Mouse (Mus musculus): ENCODE measurements around the gene Nanos2. TPM values are rescaled to one million over a fixed set of nuclear protein-coding genes. Genes with fewer than 3 reads are reported as not detected.
A peak's percentile ranks its signal among the peaks of the same experiment; 100 is the strongest.

Gene Nanos2
- polyA plus RNA-seq, 2 experiments from 2014 or later = not detected

DNA sequence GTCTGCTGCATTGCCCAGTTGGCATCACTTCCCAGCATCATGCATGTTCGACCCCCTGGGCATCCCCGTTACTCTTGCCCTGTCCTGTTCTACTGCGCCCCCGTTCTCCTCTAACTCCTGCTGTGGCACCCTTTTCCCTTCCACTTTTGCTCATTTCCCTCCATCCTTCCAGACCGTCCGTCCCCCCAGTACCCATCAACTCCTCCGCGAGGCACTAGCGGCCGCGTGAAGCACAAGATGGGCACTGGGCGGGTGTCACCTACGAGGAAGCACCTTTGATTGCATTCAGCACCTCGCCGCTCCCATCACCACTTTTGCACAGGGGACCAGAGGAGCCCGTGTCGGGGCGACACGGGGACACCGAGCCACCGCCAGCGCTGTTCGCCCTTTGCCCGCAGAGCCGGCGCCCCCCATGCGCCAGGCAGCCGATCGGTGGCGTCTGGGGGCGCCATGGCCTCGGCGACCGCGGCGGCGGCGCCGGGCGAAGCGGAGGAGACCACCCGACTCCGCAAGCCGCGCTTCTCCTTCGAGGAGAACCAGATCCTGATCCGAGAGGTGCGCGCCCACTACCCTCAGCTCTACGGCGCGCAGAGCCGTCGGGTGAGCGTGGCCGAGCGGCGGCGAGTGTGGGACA lies 4.6 kb downstream of the Nanos2 start:
- no peak for ATAC-seq

DNA sequence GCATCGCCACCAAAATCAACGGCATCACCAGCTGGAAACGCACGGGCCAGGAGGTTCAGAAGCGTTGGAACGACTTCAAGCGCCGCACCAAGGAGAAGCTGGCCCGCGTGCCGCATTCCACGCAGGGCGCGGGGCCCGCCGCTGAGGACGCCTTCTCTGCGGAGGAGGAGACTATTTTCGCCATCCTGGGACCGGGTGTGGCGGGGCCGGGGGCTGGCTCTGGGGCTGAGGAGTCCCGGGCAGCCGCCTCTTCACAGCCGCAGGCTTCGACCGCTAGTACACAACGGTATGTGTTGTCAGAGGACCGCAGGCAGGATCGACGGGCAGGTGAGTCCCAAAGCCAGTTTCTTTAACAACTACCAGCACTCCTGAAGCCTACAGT lies 5.1 kb downstream of the Nanos2 start:
- ATAC-seq = no peak

DNA sequence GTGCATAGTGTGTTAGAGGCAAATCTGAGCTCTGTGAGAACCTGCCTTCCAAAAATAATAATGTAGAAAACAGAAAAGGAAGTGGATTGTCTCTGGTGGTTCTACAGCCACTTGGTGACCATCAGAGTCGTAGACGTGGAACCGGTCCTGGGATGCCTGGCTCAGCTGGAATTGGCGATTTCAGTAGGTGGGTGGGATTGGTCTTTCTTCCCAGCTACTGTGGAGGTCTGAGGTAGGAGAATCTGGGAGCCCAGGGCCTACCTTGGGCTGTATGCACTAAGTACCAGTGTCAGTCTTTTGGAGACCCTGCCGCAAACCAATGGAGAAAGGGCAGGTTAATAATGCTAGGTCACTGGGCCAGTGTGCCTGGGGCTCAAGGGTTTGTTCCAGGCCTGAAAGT lies 5.8 kb downstream of the Nanos2 start:
- ATAC-seq = no peak

DNA sequence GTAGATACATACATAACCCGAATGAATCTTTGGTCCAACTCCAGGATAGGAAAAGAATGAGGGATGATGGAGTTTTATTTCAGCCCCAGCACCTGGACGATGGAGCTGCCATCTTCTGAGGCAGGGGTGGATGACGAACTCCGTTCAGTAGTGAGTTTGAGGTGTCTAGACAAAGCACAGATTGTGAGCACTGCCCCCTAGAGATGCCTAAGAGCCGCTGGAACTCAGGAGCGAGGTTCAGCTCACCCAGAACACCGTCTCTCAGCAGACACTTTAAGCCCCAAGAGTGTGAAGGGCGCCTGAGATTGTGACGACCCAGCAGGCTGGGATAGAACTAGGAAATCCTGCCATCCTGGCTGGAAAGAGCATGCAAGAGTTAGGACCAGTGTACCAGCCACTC lies 11.6 kb downstream of the Nanos2 start:
- no peak for ATAC-seq

DNA sequence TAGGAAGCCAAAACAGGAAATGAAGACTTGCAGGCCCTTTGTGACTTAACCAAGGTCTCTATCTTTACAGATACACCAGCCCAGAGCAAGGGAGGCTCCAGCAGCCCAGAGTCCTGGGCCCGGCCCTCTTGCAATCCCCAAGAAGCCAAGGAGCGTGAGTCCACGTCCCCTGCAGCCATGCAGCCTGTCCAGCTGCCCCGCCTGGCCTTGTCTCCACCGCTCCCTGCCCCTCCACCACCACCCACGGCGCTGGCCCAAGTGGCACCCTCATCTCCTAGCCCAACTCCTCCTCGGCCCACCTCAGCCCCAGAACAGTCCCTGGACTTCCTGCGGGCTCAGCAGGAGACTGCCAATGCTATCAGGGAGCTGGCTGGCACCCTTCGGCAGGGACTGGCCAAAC lies 13.2 kb downstream of the Nanos2 start:
- no peak for ATAC-seq

DNA sequence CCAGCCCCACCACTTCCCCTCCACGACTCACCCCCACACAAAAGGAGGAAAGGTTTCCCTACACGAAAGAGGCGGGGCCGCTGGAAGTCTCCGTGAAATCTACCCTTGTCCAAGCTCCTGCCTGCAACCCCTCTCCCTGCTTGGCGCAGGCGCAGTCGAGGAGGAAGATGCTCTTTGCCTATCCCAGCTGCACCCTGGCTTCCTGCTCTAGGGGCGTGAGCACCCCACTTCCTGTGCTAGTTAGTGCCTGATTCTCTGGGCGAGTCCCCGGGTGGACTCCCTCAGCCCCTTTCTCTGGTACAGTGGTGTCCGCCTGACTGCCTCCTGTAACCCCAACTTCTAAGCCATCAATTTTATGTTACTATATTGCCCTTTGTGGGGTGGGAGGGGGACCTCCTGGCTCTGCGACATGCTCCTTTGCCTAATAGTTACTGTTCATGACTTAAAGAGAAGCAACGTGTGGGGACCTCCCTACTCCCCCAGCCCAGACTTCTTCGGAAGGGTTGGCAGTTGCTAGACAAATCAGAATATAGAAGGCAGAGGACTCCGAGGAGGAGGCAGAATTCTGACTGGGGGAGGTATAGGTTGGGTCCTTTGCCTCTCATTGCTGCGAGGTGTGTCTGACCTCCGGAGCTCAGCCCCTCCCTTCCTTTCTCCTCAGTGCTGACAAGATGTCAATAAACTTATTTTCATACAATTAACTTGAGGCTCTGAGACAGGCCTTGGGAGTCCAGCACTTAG lies 14.0 kb downstream of the Nanos2 start:
- peak; percentile 68 for ATAC-seq

DNA sequence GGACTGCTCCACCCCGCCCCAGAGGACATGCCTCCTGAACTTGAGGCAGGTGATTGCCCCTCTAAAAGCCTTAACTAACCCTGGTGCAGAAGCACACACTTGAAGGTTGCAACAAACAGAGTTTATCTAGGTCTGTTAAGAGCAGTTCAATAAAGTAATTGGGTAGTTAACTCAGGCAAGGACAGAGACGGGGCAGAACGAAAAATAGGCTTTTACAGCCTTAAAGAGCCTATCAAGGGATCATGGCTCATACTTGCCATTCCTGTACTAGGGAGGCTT lies 14.5 kb downstream of the Nanos2 start:
- ATAC-seq = no peak

DNA sequence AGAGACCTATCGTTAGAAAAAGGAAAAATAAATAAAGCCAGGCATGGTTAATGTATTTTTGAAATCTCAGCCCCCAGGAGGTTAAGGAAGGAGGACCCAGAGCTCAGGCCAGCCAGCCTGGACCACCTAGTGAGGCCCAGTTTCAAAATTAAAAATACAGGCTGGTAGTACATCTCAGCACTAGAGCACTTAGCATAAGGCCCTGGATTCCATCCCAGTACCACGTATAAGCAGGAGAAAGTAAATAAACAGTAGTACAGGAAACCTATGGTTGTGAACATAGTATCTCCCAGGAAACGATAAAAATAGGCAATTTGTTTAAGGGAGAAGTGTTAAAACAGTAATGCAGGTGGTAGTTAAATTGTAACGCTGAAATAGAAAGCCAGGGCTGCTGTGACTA lies 14.9 kb downstream of the Nanos2 start:
- ATAC-seq = no peak

DNA sequence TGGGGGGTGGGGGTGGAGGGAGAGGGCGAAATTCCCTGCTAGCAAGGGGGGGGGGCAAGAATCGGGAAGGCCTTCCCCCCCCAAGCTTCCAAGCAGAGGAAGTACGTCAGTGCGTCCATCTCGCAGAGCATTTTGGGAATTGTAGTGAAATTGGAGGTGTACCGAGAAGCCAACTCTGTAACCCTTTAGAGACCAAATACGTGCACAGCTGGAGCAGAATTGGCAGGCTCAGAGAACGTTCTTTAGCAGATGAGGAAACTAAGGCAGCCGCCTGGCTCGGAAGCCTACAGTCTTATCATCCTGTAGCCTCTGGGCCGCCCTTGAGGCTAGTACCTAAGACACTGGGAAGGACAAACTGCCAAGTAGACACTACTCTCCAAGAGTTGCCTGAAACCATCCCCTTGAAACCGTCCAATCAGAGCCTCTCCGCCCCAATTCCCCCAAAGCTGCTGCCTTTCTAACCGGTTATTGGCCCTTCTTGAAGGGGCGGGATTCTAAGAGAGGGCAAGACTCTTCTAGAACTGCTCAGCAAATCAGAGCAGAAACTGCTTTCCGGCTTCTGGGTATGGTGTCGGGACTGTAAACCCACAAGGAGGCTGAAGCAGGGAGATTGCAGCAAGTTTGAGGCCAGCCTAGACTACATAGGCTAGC lies 15.8 kb downstream of the Nanos2 start:
- ATAC-seq = peak; percentile 45

DNA sequence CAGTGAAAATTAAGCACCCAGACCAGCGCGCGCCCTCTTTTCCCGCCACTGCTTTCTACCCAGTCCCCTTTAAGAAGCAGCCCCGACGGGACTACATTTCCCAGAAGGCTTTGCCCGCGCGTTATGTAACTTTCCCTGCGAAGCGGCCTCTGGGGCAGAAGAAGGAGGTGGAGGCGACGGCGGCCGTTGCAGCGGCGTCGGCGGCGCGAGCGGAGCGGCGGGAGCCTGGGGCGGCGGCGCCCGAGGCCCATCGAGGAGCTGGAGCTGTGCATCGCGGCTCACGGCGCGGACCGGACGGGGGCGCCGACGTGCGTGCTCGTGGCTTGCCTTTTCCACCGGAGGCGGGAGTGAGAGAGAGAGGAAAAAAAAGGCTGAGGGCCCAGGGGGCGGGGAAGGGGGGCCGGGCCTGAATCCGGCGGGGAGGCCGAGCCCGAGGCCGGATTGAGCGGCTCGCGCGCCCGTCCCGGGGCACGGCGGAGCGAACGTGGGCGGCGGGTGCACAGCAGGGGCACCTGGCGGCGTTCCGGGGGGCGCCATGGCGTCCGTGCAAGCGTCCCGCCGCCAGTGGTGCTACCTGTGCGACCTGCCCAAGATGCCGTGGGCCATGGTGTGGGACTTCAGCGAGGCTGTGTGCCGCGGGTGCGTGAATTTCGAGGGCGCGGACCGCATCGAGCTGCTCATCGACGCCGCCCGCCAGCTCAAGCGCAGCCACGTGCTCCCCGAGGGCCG lies 16.9 kb downstream of the Nanos2 start, which contains the start of gene Irf2bp1:
Irf2bp1 (plus strand) TSS at position 143 of the 729 bp plus-strand sequence.
- peak; percentile 70 for ATAC-seq

DNA sequence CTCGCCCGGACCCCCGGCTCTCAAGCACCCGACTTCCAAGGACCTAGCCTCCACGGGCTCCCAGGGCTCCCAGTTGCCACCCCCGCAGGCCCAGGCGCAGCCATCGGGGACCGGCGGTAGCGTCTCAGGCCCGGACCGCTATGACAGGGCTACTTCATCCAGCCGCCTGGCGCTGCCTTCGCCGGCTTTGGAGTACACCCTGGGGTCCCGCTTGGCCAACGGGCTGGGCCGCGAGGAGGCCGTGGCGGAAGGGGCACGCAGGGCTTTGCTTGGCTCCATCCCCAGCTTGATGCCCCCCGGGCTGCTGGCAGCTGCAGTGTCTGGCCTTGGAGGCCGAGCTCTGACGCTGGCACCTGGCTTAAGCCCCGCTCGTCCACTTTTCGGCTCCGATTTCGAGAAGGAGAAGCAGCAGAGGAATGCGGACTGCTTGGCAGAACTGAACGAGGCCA lies 17.5 kb downstream of the Nanos2 start:
- ATAC-seq = no peak

DNA sequence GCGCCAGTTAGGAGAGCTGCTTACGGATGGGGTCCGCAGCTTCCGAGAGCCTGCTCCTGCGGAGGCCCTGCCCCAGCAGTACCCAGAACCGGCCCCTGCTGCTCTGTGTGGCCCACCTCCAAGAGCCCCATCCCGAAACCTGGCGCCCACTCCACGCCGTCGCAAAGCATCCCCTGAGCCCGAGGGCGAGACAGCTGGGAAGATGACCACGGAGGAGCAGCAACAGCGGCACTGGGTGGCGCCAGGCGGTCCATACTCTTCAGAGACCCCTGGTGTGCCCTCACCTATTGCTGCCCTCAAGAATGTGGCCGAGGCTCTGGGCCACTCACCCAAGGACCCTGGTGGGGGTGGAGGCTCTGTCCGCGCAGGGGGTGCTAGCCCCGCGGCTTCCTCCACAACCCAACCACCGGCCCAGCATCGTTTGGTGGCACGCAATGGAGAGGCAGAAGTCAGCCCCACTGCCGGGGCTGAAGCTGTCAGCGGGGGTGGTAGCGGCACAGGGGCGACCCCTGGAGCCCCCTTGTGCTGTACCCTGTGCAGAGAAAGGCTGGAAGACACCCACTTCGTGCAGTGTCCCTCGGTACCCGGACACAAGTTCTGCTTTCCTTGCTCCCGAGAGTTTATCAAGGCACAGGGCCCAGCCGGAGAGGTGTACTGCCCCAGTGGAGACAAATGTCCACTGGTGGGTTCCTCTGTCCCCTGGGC lies 18.4 kb downstream of the Nanos2 start:
- no peak for ATAC-seq

DNA sequence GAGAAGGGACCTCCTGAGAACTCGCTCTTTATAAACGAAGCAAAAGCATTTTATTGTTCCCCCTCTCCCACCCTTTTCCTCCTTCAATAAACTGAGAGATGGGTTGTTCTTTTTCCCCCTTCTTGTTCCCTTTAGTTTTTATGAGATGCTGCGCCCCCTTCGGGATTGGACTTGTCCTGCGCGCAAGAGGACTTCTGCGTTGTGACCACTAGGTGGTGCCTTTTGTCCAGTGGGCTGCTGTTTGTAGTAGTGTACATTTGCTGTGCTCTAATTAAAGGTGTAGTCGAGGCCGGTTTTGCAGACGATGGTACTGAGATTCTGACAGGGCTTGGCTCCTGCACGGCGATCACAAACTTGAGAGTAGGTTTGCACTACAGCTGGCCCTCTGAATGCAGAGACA lies 19.3 kb downstream of the Nanos2 start:
- ATAC-seq = peak; percentile 41

DNA sequence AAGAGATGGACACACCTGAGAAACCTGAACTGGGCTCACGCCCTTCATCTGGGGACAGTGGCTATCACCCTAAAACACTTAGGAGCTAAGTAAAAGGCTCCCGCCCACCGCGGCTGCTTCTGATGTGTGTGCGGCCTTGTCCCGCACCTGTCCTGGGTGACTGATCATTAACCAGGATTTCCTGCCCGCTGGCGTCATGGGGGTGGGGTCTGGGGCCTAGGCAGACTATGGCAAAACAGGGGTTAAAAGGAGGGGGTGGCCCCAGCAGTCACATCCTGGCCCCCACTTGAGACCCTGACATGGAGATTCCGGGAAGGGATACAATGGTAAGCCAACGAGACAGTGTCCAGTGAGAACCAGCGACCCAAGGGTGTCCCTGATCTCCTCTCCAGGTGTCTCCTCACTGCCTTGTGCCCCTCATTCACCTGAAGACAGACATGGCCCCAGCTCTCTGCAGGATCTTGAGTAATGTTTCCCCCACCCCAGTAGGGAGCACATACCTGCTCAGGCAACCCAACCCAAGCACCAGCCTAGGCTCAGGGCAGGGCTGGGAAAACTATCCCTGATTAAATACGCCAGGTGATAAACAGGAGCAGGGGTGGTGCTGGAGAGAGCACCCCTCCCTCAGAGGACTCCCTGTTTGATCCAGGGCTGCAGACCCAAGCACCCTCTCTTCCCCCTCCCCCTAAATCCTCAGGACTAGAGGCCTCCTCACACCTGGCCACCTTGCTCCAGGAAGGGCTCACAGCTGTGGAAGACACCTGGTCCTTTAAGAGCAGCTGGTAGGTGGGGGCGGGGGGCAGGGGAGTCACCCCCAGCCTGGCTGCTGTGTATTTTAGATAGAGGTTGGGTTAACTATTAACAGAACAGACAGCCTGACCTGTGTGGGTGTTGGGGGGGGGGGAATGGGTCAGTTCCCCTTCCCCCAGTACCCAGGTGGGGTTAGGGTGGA lies 20.1 kb downstream of the Nanos2 start:
- no peak for ATAC-seq

DNA sequence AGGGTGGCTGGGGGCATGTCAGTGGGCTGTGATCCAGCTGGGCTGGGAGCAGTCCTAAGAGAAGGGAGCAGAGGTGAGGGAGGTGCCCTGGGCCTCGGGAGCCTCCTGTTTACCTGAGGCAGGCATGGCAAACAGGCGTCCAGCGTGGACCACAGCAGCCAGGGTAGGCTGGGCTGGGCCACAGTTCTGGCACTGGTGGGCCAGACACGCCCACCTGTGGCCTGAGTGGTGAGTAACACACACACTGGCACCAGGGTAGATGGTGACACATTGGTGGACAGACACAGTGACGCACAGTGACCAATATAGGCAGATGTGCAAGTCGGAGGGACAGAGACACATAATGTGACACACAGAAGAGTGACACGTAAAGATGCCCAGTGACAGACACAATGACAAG lies 23.4 kb downstream of the Nanos2 start:
- no peak for ATAC-seq

DNA sequence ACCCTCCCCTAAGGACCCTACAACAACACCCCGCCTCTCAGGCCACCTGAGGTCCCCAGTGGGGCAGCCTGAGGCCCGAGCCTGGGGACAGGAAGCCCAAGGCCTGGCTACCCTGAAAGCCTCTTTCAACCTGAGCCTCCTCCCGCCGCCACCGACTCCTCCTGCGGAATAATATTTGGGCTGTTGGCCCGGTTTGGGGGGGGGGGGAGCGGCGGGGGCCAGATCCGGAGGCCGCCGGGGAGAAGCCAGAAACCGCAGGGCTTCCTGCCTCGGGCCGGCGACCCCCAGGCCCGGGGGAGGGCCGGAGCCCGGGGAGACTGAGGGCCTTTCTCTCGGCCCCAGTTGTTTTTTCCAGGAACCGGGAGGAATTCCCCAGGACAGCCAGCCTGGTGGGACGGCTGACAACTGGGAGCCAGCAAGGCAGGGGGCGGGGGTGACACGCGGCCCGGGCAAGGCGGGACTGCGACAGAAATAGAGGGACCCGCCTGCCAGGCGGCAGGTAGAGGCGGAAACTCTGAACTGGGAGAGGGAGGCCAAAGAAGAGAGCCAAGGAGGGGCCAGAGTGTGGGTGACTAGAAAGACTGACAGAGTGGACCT lies 24.9 kb downstream of the Nanos2 start:
- ATAC-seq = no peak

DNA sequence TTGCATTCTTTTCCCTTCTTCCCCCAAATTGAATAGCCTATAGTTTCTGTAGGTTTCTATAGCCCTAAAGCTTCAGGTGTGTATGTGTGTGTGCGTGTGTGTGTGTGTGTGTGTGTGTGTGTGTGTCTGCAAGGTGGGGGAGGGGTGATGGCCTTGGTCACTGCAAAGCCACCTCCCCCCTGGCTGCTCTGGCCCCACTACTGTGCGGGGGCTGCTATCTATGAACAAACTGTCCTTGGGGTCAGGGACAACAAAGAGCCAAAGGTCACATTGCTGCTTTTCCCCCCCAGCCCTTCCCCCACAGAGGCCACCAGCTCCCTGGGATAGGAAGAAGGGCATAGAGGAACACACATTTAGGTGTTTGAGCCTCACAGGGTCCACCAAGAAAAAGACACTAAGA lies 25.7 kb downstream of the Nanos2 start:
- no peak for ATAC-seq

DNA sequence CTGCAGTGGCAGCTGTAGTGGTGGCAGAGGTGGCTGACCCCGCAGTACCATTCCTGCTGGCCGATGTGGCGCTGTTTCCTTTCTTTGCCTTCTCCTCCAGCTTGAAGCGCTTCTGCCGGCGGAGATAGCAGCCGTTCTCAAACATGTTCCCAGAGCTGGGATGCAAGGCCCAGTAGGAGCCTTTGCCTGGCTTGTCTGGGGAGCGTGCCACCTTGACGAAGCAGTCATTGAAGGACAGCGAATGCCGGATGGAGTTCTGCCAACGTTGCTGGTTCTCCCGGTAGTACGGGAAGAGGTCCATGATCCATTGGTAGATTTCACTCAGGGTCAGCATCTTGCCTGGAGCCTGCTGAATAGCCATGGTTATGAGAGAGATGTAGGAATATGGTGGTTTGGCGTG lies 27.3 kb downstream of the Nanos2 start:
- ATAC-seq = no peak

DNA sequence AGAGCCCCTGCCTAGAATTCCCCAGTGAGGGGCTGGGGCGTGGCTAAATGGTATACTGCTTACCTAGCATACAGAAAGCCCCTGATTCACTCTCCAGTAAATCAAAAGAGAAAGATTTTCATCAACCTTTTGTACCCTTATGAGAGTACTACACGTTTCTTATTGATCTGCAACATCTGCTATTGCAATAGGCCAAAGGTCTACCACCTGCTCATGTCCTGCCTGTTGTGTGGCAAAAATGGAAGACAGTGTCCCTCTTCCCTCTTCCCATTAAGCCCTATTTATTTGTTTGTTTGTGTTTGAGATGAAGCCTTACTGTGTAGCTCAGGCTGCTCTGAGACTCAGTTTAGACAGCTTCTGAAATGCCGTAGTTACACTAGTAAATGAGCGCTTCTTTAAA lies 28.8 kb downstream of the Nanos2 start:
- ATAC-seq = no peak

DNA sequence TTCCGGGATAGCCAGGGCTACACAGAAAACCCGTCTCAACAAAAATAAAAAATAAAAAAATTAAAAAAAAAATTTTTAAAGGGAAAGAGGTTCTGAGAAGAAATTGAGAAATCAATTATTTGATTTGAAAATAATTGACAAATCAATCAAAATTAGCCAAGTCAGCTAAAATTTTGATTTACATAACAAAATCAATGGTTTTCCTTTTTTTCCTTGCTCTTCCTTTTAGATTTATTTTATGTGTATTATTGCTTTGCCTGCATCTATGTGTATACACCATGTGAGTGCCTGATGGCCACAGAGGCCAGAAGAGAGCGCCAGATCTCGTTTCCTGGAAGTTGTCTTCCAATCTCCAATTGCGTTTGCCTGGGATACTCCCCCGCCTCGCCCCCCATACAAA lies 30.7 kb downstream of the Nanos2 start:
- ATAC-seq = no peak

DNA sequence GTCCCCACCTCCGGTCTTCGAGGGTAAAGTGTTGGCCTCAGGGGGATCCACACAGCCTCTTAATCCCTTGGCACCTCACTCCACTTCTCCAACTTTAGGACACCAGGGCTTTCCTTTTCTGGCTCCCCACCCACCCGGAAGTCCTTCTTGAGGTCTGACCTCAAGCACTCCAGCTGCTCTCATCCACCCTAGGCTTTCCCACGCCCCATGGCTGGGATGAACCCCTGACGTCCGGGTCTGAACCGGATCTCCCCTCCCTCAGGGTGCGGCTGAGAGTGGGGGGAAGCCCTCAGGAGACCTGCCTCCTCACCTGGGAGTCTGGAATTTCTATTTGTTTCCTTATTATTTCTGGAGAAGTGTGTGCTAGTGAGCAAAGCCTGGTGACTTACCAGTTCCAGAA lies 33.8 kb downstream of the Nanos2 start:
- no peak for ATAC-seq

All from CD4-positive, CD25-positive, alpha-beta regulatory T cell, adult 4 months (primary cell).